Comparison of ENCODE assay signal across 8 mouse cellular contexts in the genomic region with DNA sequence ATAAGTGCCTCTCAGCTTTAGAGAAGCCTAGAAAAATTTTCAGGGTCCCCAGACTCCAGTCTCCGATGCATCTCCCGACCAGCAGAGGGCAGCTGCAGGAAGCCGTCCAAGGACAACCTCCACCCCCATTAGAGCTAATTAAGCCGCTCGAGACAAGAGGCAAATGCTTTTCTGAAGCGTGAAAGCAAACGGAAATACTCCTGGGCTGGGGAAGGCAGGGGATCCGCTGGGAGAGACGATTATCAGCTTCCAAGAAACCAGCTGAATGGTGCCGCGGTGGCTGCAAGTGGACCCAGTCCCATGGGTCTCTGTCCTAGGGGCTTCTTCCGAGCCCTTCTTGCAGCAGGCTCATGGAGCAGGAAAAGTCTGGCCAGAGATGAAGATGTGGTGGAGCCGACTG.
DNase-seq lines count a peak whose midpoint lies in the region; ATAC-seq lines count a peak whose summit lies in the region.

No protein-coding gene starts in this region.

- H3K36me3 ChIP-seq in hindbrain, embryonic 14.5 days (replicated peaks; ENCODE audit: control insufficient read depth, insufficient read depth) = no peaks in the 10 kb centered on the region
- H3K36me3 ChIP-seq in lung, embryonic 15.5 days = no peaks in the 10 kb centered on the region

- whole genome bisulfite sequencing in hindbrain, embryonic 14.5 days = under 1% methylated on average over 13 of the region's 13 CpGs
- WGBS in lung, embryonic 15.5 days = under 1% methylated on average over 13 of the region's 13 CpGs

- peak; percentile 59 for DNase-seq in R1 (ENCODE audit: low read depth, low spot score)
- DNase-seq in cerebellum, postnatal 10 days = peak; percentile 92 to 93
- DNase-seq in frontal cortex, postnatal 10 days (ENCODE audit: low spot score in 2 of 2) = peak; percentile 52 to 79
- DNase-seq in hindbrain, embryonic 14.5 days (ENCODE audit: low spot score) = peak; percentile 85
- peak; percentile 79 to 81 for DNase-seq in layer of hippocampus, postnatal 14 days (ENCODE audit: low spot score in 2 of 2)
- DNase-seq in retina, embryonic 14.5 days (ENCODE audit: low spot score) = peak; percentile 89
- DNase-seq in thymus, postnatal 10 days (ENCODE audit: low spot score in 2 of 2) = no peak

- H3K4me3 ChIP-seq in hindbrain, embryonic 14.5 days (replicated peaks; ENCODE audit: low read length) = peak overlapping the region; percentile 41
- peak overlapping the region; percentile 35 for H3K4me3 ChIP-seq in lung, embryonic 15.5 days

- H3K9ac ChIP-seq in hindbrain, embryonic 14.5 days = peak overlapping the region; percentile 67
- peak overlapping the region; percentile 13; the same call in 1 of the 2 replicates for H3K9ac ChIP-seq in lung, embryonic 15.5 days

- no peaks in the 10 kb centered on the region for H3K27me3 ChIP-seq in hindbrain, embryonic 14.5 days (ENCODE audit: control insufficient read depth, insufficient read depth, low read length)
- H3K27me3 ChIP-seq in lung, embryonic 15.5 days = no peaks in the 10 kb centered on the region

- ATAC-seq in hindbrain, embryonic 14.5 days (ENCODE audit: low FRiP score) = peak; percentile 94
- ATAC-seq in lung, embryonic 15.5 days (ENCODE audit: borderline replicate concordance, extremely low read depth, low FRiP score, low TSS enrichment) = no peak

- H3K4me1 ChIP-seq in hindbrain, embryonic 14.5 days (replicated peaks; ENCODE audit: control insufficient read depth, insufficient read depth, low read length) = no peaks in the 10 kb centered on the region
- no peaks in the 10 kb centered on the region for H3K4me1 ChIP-seq in lung, embryonic 15.5 days

- peak overlapping the region; percentile 82 for H3K27ac ChIP-seq in hindbrain, embryonic 14.5 days
- H3K27ac ChIP-seq in lung, embryonic 15.5 days = no peak overlapping the region

- H3K9me3 ChIP-seq in hindbrain, embryonic 14.5 days (ENCODE audit: control insufficient read depth, low read length) = no peaks in the 10 kb centered on the region
- H3K9me3 ChIP-seq in lung, embryonic 15.5 days = no peaks in the 10 kb centered on the region

- H3K4me2 ChIP-seq in hindbrain, embryonic 14.5 days (replicated peaks) = peak overlapping the region; percentile 76
- peak overlapping the region; percentile 65 for H3K4me2 ChIP-seq in lung, embryonic 15.5 days

Comparison
In these comparisons a context has a peak if more than half of its experiments do, and no peak if none do; other contexts are left out.
1. DNase-seq: peak in R1 (single experiment), cerebellum, postnatal 10 days (2 of 2), frontal cortex, postnatal 10 days (2 of 2), hindbrain, embryonic 14.5 days (single experiment), layer of hippocampus, postnatal 14 days (2 of 2) and retina, embryonic 14.5 days (single experiment); none in thymus, postnatal 10 days (0 of 2).